Mouse (Mus musculus) liver, embryonic 14.5 days (tissue): Measurements from ENCODE around the gene Nkx2-9. TPM values are rescaled to one million over a fixed set of nuclear protein-coding genes. Genes with fewer than 3 reads are reported as not detected.

Experiments
- ATAC-seq: fragments of 200-750 bp; cut with Nextera tagmentation; 2 replicates; pipeline ENCODE4 v1.8.0; 2017; ENCODE audit warnings: moderate number of reproducible peaks, mild to moderate bottlenecking, moderate library complexity; ENCODE audit not compliant: insufficient read depth
- DNase-seq, 3 experiments: peaks; one replicate each; pipeline ENCODE4 v3.0.0-alpha.2; 2012 to 2013; ENCODE audit warnings: low read depth in 3 of 3, low spot score in 3 of 3
- H3K27ac ChIP-seq: fragments of 300-500 bp; sonication (generic); 2 replicates; pipeline ENCODE4 v1.5.1; 2014; ENCODE audit warnings: moderate library complexity, mild to moderate bottlenecking, control low read depth, inconsistent platforms
- H3K27me3 ChIP-seq: fragments of 300-500 bp; sonication (generic); 2 replicates; pipeline ENCODE4 v1.6.1; 2014; ENCODE audit warnings: mild to moderate bottlenecking, low read length, moderate library complexity; ENCODE audit not compliant: control insufficient read depth, insufficient read depth
- H3K36me3 ChIP-seq: fragments of 300-500 bp; sonication (generic); replicated peaks from 2 replicates; pipeline ENCODE4 v1.6.1; 2014; ENCODE audit warnings: low read depth; ENCODE audit not compliant: control insufficient read depth, insufficient read depth
- H3K4me1 ChIP-seq, 2 experiments: fragments of 200-500 bp in 1 of 2; fragments of 300-500 bp in 1 of 2; sonication (generic) in 1 of 2; replicated peaks; 2 replicates each; pipeline ENCODE4 v1.6.1; 2012 to 2014; ENCODE audit warnings: antibody characterized with exemption in 1 of 2, inconsistent platforms in 1 of 2, low read length in 1 of 2; ENCODE audit not compliant: control insufficient read depth in 2 of 2, insufficient read depth in 2 of 2
- H3K4me2 ChIP-seq: fragments of 300-500 bp; sonication (generic); 2 replicates; pipeline ENCODE4 v1.6.1; 2014; ENCODE audit warnings: low read depth, mild to moderate bottlenecking, control low read depth, moderate library complexity
- H3K4me3 ChIP-seq, 2 experiments: fragments of 200-500 bp in 1 of 2; fragments of 300-500 bp in 1 of 2; sonication (generic) in 1 of 2; 2 replicates each; pipeline ENCODE4 v1.5.1; 2012 to 2014; ENCODE audit warnings: low read depth in 2 of 2, low read length in 2 of 2, mild to moderate bottlenecking in 2 of 2, control low read depth in 1 of 2, inconsistent platforms in 1 of 2, moderate library complexity in 1 of 2; ENCODE audit not compliant: insufficient read depth in 1 of 2
- H3K9ac ChIP-seq: fragments of 300-500 bp; sonication (generic); replicated peaks from 2 replicates; pipeline ENCODE4 v1.6.1; 2014; ENCODE audit warnings: mild to moderate bottlenecking, control low read depth, moderate library complexity
- H3K9me3 ChIP-seq: fragments of 300-500 bp; sonication (generic); 2 replicates; pipeline ENCODE4 v1.6.1; 2016; ENCODE audit warnings: low read length, mixed read lengths; ENCODE audit not compliant: control insufficient read depth
- CTCF ChIP-seq: IDR thresholded peaks from 2 replicates; pipeline ENCODE4 v1.5.1; 2016; ENCODE audit warnings: antibody characterized with exemption, low read depth, control low read depth
- EP300 ChIP-seq: IDR thresholded peaks from 2 replicates; pipeline ENCODE4 v1.6.1; 2016; ENCODE audit warnings: antibody characterized with exemption, low read depth
- WGBS: fragments of 180-500 bp; shearing (Covaris S2); extraction: QIAGEN DNeasy Blood & Tissue Kit; methylation state at CpG from one replicate; pipeline ENCODE4 v1.1.7; 2014; ENCODE audit not compliant: insufficient replicate concordance; 5-methylcytosine and 5-hydroxymethylcytosine counted together
- polyA plus RNA-seq, 2 experiments: library from polyadenylated mRNA; depleted of rRNA in 1 of 2; stranded (reverse) in 1 of 2; unstranded in 1 of 2; fragments of >200 nt; fragmentation: Nextera tagmentation in 1 of 2; extraction: Ambion mirVana in 1 of 2; gene quantifications; 2 replicates each; pipeline versions ENCODE4 v1.2.1 to v1.2.3; 2012 to 2014

Gene Nkx2-9
- polyA plus RNA-seq, 2 experiments, result not detected

GRCm38 (mm10) chr12:56614513-56614912 is 1.4 kb upstream of the Nkx2-9 start:
- 3% methylated on average over 21 of the region's 21 CpGs for WGBS
- H3K9ac ChIP-seq, result no peak overlapping the region
- no peak overlapping the region for H3K4me2 ChIP-seq
- no peak for TF ChIP-seq CTCF
- H3K4me3 ChIP-seq, result no peak overlapping the region
- H3K27ac ChIP-seq, result no peak overlapping the region
- no peaks in the 10 kb centered on the region for H3K9me3 ChIP-seq
- H3K36me3 ChIP-seq, result no peaks in the 10 kb centered on the region
- ATAC-seq (no peak), DNase-seq (no peak)
- peaks cover 63% of the 10 kb centered on the region for H3K27me3 ChIP-seq
- no peaks in the 10 kb centered on the region for H3K4me1 ChIP-seq

- H3K27me3 ChIP-seq, result peaks cover 63% of the 10 kb centered on the region
- H3K9ac ChIP-seq, result no peak overlapping the region
- no peaks in the 10 kb centered on the region for H3K4me1 ChIP-seq
- no peaks in the 10 kb centered on the region for H3K9me3 ChIP-seq
- TF ChIP-seq EP300 (no peak), CTCF (no peak)
- 6% methylated on average over 14 of the region's 14 CpGs for WGBS
- H3K36me3 ChIP-seq, result no peaks in the 10 kb centered on the region
- ATAC-seq (no peak), DNase-seq (no peak)
- no peak overlapping the region for H3K27ac ChIP-seq
- H3K4me2 ChIP-seq, result no peak overlapping the region
- H3K4me3 ChIP-seq, result no peak overlapping the region
Measured at GRCm38 (mm10) chr12:56613916-56614510, 929 bp upstream of the Nkx2-9 start.

GRCm38 (mm10) chr12:56613438-56613830 is 350 bp upstream of the Nkx2-9 start:
- H3K27me3 ChIP-seq, result peaks cover 66% of the 10 kb centered on the region
- no peak overlapping the region for H3K4me2 ChIP-seq
- 4% methylated on average over 6 of the region's 6 CpGs for WGBS

GRCm38 (mm10) chr12:56612349-56612735 is 742 bp downstream of the Nkx2-9 start:
- Histone ChIP-seq H3K9ac (no peak overlapping the region), H3K36me3 (no peaks in the 10 kb centered on the region), H3K4me1 (no peaks in the 10 kb centered on the region), H3K4me2 (no peak overlapping the region), H3K27me3 (peaks cover 68% of the 10 kb centered on the region), H3K4me3 (no peak overlapping the region), H3K9me3 (no peaks in the 10 kb centered on the region), H3K27ac (no peak overlapping the region)
- TF ChIP-seq EP300, result no peak
- no peak for TF ChIP-seq CTCF
- DNase-seq (no peak), ATAC-seq (no peak)
- WGBS, result under 1% methylated on average over 10 of the region's 10 CpGs

More at GRCm38 (mm10) chr12:56613438-56613830, 350 bp upstream of the Nkx2-9 start:
- H3K36me3 ChIP-seq, result no peaks in the 10 kb centered on the region
- H3K4me3 ChIP-seq, result no peak overlapping the region
- TF ChIP-seq EP300, result no peak
- no peak for DNase-seq
- H3K27ac ChIP-seq, result no peak overlapping the region
- no peak overlapping the region for H3K9ac ChIP-seq
- no peaks in the 10 kb centered on the region for H3K9me3 ChIP-seq
- H3K4me1 ChIP-seq, result no peaks in the 10 kb centered on the region
- ATAC-seq, result no peak

- Histone ChIP-seq H3K4me1 (no peaks in the 10 kb centered on the region), H3K9me3 (no peaks in the 10 kb centered on the region), H3K4me3 (no peak overlapping the region), H3K4me2 (no peak overlapping the region), H3K9ac (no peak overlapping the region), H3K27ac (no peak overlapping the region), H3K36me3 (no peaks in the 10 kb centered on the region), H3K27me3 (peaks cover 69% of the 10 kb centered on the region)
- ATAC-seq, result no peak
- DNase-seq, result no peak
- no peak for TF ChIP-seq CTCF
- TF ChIP-seq EP300, result no peak
- WGBS, result 1% methylated on average over 57 of the region's 57 CpGs
Measured at GRCm38 (mm10) chr12:56611504-56612348, 1.4 kb downstream of the Nkx2-9 start.
